Mouse (Mus musculus): ENCODE results near the gene 1110012L19Rik. TPM values are rescaled to one million over a fixed set of nuclear protein-coding genes. Genes with fewer than 3 reads are reported as not detected.
A peak's percentile ranks its signal among the peaks of the same experiment; 100 is the strongest.
"Not testable (repeated sequence)": the region's sequence is repeated elsewhere in the genome, so short reads cannot be mapped to it uniquely, and the experiment has no call there.

Gene 1110012L19Rik
- polyA plus RNA-seq (2016; fragmentation: Nextera tagmentation; extraction: Ambion mirVana): 26.1 and 27.2 TPM in 2 replicates

GRCm38 (mm10) chrX:70385276-70385961 lies at the start of gene 1110012L19Rik:
Gene 1110012L19Rik (plus strand): TSS chrX:70385877.
- H3K4me1 ChIP-seq: no peaks in the 10 kb centered on the region
- H3K36me3 ChIP-seq: peaks cover 5% of the 10 kb centered on the region; the same call in 1 of the 2 replicates
- peak; percentile 89 for DNase-seq (ENCODE audit: low spot score)
- peak within 1 kb of the TSS; percentile 64 for H3K4me3 ChIP-seq
- WGBS: 18% methylated on average over 22 of the region's 22 CpGs
- H3K27me3 ChIP-seq (ENCODE audit: insufficient read depth, poor library complexity, severe bottlenecking): no peaks in the 10 kb centered on the region
- H3K27ac ChIP-seq: peak within 1 kb of the TSS; percentile 79
- no peaks in the 10 kb centered on the region for H3K9me3 ChIP-seq

GRCm38 (mm10) chrX:70362985-70363384 lies 22.7 kb upstream of the 1110012L19Rik start:
- no peaks in the 10 kb centered on the region for H3K9me3 ChIP-seq
- H3K4me1 ChIP-seq: no peaks in the 10 kb centered on the region
- WGBS: 76% methylated on average over 7 of the region's 7 CpGs
- H3K27me3 ChIP-seq (ENCODE audit: insufficient read depth, poor library complexity, severe bottlenecking): no peaks in the 10 kb centered on the region
- H3K27ac ChIP-seq: no peak overlapping the region
- H3K36me3 ChIP-seq: no peaks in the 10 kb centered on the region
- no peak for DNase-seq (ENCODE audit: low spot score)
- H3K4me3 ChIP-seq: no peak overlapping the region

- no peak for DNase-seq (ENCODE audit: low spot score)
- 85% methylated on average over 5 of the region's 5 CpGs for WGBS
- no peaks in the 10 kb centered on the region for H3K9me3 ChIP-seq
- no peak overlapping the region for H3K27ac ChIP-seq
- H3K36me3 ChIP-seq: no peaks in the 10 kb centered on the region
- no peaks in the 10 kb centered on the region for H3K27me3 ChIP-seq (ENCODE audit: insufficient read depth, poor library complexity, severe bottlenecking)
- H3K4me1 ChIP-seq: no peaks in the 10 kb centered on the region
- no peak overlapping the region for H3K4me3 ChIP-seq
These were observed 22.2 kb upstream of the 1110012L19Rik start for GRCm38 (mm10) chrX:70363446-70363845.

GRCm38 (mm10) chrX:70364202-70364601 lies 21.5 kb upstream of the 1110012L19Rik start:
- Histone ChIP-seq H3K4me1 (no peaks in the 10 kb centered on the region), H3K9me3 (no peaks in the 10 kb centered on the region), H3K27ac (peak overlapping the region; percentile 78; the same call in 1 of the 2 replicates), H3K27me3 (ENCODE audit: insufficient read depth, poor library complexity, severe bottlenecking) (no peaks in the 10 kb centered on the region), H3K4me3 (peak overlapping the region; percentile 58), H3K36me3 (no peaks in the 10 kb centered on the region)
- DNase-seq (ENCODE audit: low spot score): no peak
- WGBS: 68% methylated on average over 1 of the region's 1 CpGs

GRCm38 (mm10) chrX:70364661-70365613 lies 20.7 kb upstream of the 1110012L19Rik start, which contains the start of gene Ids:
Gene Ids (minus strand): TSS chrX:70365084.
- Histone ChIP-seq H3K9me3 (no peaks in the 10 kb centered on the region), H3K4me3 (peak within 1 kb of the TSS; percentile 58), H3K27ac (peak within 1 kb of the TSS; percentile 78), H3K4me1 (no peaks in the 10 kb centered on the region), H3K36me3 (no peaks in the 10 kb centered on the region), H3K27me3 (ENCODE audit: insufficient read depth, poor library complexity, severe bottlenecking) (no peaks in the 10 kb centered on the region)
- 20% methylated on average over 42 of the region's 45 CpGs for WGBS
- peak; percentile 93 for DNase-seq (ENCODE audit: low spot score)

- not testable (repeated sequence) for H3K27ac ChIP-seq; H3K4me3 ChIP-seq; H3K4me1 ChIP-seq; H3K27me3 ChIP-seq (ENCODE audit: insufficient read depth, poor library complexity, severe bottlenecking); H3K9me3 ChIP-seq; H3K36me3 ChIP-seq; DNase-seq (ENCODE audit: low spot score)
- WGBS: 29% methylated on average over 2 of the region's 6 CpGs
These were observed 15.9 kb upstream of the 1110012L19Rik start for GRCm38 (mm10) chrX:70369758-70370157.

GRCm38 (mm10) chrX:70374469-70375110 lies 11.1 kb upstream of the 1110012L19Rik start:
- H3K27me3 ChIP-seq (ENCODE audit: insufficient read depth, poor library complexity, severe bottlenecking); DNase-seq (ENCODE audit: low spot score); H3K9me3 ChIP-seq; H3K4me3 ChIP-seq; H3K27ac ChIP-seq; H3K36me3 ChIP-seq; H3K4me1 ChIP-seq: not testable (repeated sequence)
- 60% methylated on average over 5 of the region's 6 CpGs for WGBS

GRCm38 (mm10) chrX:70384917-70385275 lies 781 bp upstream of the 1110012L19Rik start:
- Histone ChIP-seq H3K4me3 (peak overlapping the region; percentile 64), H3K36me3 (peaks cover 5% of the 10 kb centered on the region; the same call in 1 of the 2 replicates), H3K27me3 (ENCODE audit: insufficient read depth, poor library complexity, severe bottlenecking) (no peaks in the 10 kb centered on the region), H3K4me1 (no peaks in the 10 kb centered on the region), H3K27ac (peak overlapping the region; percentile 79; the same call in 1 of the 2 replicates), H3K9me3 (no peaks in the 10 kb centered on the region)
- DNase-seq (ENCODE audit: low spot score): no peak
- 60% methylated on average over 3 of the region's 3 CpGs for WGBS

- WGBS: 24% methylated on average over 11 of the region's 11 CpGs
- Histone ChIP-seq H3K9me3 (no peaks in the 10 kb centered on the region), H3K27me3 (ENCODE audit: insufficient read depth, poor library complexity, severe bottlenecking) (no peaks in the 10 kb centered on the region), H3K36me3 (peaks cover 5% of the 10 kb centered on the region; the same call in 1 of the 2 replicates), H3K4me1 (no peaks in the 10 kb centered on the region), H3K27ac (peak overlapping the region; percentile 79), H3K4me3 (peak overlapping the region; percentile 64)
- DNase-seq (ENCODE audit: low spot score): peak; percentile 75
These were observed 280 bp downstream of the 1110012L19Rik start for GRCm38 (mm10) chrX:70385962-70386351.

- not testable (repeated sequence) for DNase-seq (ENCODE audit: low spot score); H3K27ac ChIP-seq; H3K4me1 ChIP-seq; H3K4me3 ChIP-seq; H3K27me3 ChIP-seq (ENCODE audit: insufficient read depth, poor library complexity, severe bottlenecking); H3K36me3 ChIP-seq; H3K9me3 ChIP-seq
These were observed 7.0 kb downstream of the 1110012L19Rik start for GRCm38 (mm10) chrX:70392636-70393035.

GRCm38 (mm10) chrX:70425473-70425872 lies 39.8 kb downstream of the 1110012L19Rik start:
- not testable (repeated sequence) for H3K36me3 ChIP-seq; H3K9me3 ChIP-seq; H3K27ac ChIP-seq; H3K27me3 ChIP-seq (ENCODE audit: insufficient read depth, poor library complexity, severe bottlenecking); H3K4me1 ChIP-seq; DNase-seq (ENCODE audit: low spot score); H3K4me3 ChIP-seq
- WGBS: 75% methylated on average over 3 of the region's 3 CpGs
